Mouse (Mus musculus) bone marrow, adult 2 months (tissue): ENCODE results near the gene Tomm40. TPM values are rescaled to one million over a fixed set of nuclear protein-coding genes. Genes with fewer than 3 reads are reported as not detected.

Experiments used
- H3K27ac ChIP-seq: fragments of 200-500 bp; 2 replicates; pipeline ENCODE4 v1.5.1; 2012; ENCODE audit warnings: low read depth, mild to moderate bottlenecking, control low read depth, inconsistent platforms, low read length; ENCODE audit not compliant: control insufficient read depth, poor library complexity, insufficient read depth
- H3K4me1 ChIP-seq: fragments of 200-500 bp; 2 replicates; pipeline ENCODE4 v1.6.1; 2011; ENCODE audit warnings: low read length; ENCODE audit not compliant: control insufficient read depth, insufficient read depth
- H3K4me3 ChIP-seq: fragments of 200-500 bp; replicated peaks from 2 replicates; pipeline ENCODE3; 2011; ENCODE audit warnings: mild to moderate bottlenecking, low read depth, low read length, control low read depth; ENCODE audit not compliant: control insufficient read depth
- CTCF ChIP-seq: fragments of 200-500 bp; IDR thresholded peaks from 2 replicates; pipeline ENCODE4 v1.5.1; 2011; ENCODE audit warnings: low read length, control low read depth; ENCODE audit not compliant: control insufficient read depth, insufficient read depth
- POLR2A ChIP-seq: fragments of 200-500 bp; IDR thresholded peaks from 2 replicates; pipeline ENCODE4 v1.6.1; 2011; ENCODE audit warnings: low read depth, mild to moderate bottlenecking, control low read depth, low read length, borderline replicate concordance; ENCODE audit not compliant: control insufficient read depth
- WGBS: fragments of 180-500 bp; shearing (Covaris S2); methylation state at CpG from one replicate; pipeline ENCODE4 v1.1.7; 2018; 5-methylcytosine and 5-hydroxymethylcytosine counted together
- polyA plus RNA-seq: library from polyadenylated mRNA; stranded (reverse); fragments of >200 nt; gene quantifications from 2 replicates; pipeline ENCODE4 v1.2.4, GENCODE M21; 2011; ENCODE audit warnings: low replicate concordance; ENCODE audit not compliant: missing spikeins, insufficient read depth, insufficient read length

Tomm40 gene
- polyA plus RNA-seq, 1 experiment = 19.3 TPM

- TF ChIP-seq CTCF (no peak), POLR2A (no peak)
- H3K4me1 ChIP-seq = peaks cover 9% of the 10 kb centered on the region
- 89% methylated on average over 7 of the region's 7 CpGs for WGBS
- no peak overlapping the region for H3K27ac ChIP-seq
- H3K4me3 ChIP-seq = no peak overlapping the region
These were observed 10.0 kb downstream of the Tomm40 start for GRCm38 (mm10) chr7:19705271-19705670.

DNA sequence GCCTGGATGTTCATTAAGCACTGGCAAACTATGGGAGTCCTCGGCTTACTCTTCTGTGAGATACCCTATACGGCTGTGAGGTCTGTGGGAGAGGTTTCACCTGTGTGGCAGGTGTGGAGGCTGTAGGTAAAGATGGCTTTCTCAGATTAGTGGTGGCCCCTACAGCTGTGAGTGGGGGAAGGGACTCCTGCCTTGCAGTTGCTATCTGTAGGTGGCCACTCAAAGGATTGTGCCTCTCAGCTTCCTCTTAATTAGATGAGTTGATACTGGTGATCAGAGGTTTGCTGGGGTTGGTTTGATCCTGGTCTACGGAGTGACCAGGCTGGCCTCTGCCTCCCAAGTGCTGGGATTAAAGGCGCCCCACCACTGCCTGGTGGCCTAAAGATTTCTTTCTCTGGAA, 10.8 kb downstream of the Tomm40 start:
- no peak overlapping the region for H3K4me3 ChIP-seq
- peaks cover 8% of the 10 kb centered on the region for H3K4me1 ChIP-seq
- TF ChIP-seq POLR2A (no peak), CTCF (no peak)
- WGBS = 88% methylated on average over 4 of the region's 4 CpGs
- no peak overlapping the region for H3K27ac ChIP-seq

GRCm38 (mm10) chr7:19702859-19703555, 12.2 kb downstream of the Tomm40 start:
- no peak for TF ChIP-seq POLR2A
- TF ChIP-seq CTCF = no peak
- no peak overlapping the region for H3K4me3 ChIP-seq
- no peak overlapping the region for H3K27ac ChIP-seq
- H3K4me1 ChIP-seq = peaks cover 7% of the 10 kb centered on the region
- 93% methylated on average over 16 of the region's 16 CpGs for whole genome bisulfite sequencing

DNA sequence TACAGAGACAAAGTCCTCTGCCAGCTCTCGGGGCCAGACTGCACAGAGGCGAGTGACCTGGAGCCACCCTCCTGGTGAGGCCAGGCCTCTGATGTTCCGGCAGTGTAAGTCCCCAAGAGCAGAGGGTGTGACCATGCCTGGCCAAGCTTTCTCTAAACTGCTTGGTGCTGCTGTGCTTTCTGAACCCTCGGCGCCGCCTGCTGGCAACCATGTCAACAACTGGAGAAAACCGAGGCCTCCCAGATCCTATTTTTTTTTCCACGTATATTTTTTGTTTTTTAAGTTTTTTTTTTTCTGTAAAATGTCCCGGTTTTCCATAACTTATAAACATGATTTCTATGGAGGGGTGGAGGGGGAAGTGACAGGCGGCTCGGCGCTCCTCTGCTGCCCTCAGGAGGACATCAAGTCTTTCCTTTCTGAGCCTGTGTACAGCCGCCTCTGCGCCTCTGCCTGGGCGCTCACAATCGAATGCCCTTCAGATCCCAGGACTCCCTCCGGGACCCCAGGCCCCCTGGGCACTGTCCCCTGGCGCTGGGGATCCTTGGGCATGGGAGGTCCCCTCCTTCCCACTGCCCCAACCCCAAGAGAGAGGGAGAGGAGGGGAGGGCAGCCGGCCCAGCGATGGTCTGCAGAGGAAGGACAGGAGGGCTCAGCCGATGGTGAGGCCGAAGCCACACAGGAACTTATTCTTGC, 14.0 kb downstream of the Tomm40 start:
- peaks cover 7% of the 10 kb centered on the region for H3K4me1 ChIP-seq
- WGBS = 34% methylated on average over 22 of the region's 22 CpGs
- no peak overlapping the region for H3K4me3 ChIP-seq
- H3K27ac ChIP-seq = peak overlapping the region; percentile 43
- TF ChIP-seq CTCF (peak; percentile 62), POLR2A (no peak)

DNA sequence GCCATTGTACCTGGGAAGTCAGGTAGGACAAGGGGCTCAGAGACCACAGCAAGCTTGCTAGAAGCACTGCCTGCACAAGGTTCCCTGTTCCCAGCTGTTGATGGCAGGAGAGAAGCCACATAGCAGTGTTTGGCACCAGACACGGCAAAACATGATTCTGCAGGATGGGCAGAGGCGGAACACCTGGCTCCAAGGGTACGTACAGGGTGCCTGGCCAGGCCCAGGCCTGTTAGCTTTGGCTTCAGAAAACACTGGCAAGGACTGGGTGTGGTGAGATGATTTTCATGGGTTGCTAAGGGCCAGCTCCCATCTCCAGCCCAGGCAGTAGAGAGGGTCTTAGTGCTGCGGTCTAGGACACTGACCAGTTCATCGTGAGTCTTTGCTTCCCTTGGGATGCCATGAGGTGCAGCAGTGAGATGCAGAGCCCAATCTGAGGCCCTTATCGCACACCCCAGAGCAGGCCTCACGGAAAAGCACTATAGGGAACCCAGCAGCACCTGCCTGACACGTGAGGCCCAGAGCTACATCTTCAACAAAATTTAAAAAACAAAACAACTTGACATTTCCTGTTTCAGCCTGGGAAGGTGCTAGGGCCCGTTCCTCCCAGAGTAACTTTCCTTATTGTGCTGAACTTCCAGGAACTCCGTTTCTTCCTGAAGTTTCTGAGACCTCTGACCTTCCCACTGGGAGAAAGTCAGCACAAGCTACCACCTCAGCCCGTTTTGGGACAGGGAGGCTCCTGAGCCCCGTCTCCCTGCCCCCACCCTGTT, 14.8 kb downstream of the Tomm40 start:
- TF ChIP-seq POLR2A (no peak), CTCF (no peak)
- no peak overlapping the region for H3K4me3 ChIP-seq
- H3K27ac ChIP-seq = peak overlapping the region; percentile 40; the same call in 1 of the 2 replicates
- 58% methylated on average over 12 of the region's 12 CpGs for WGBS
- peaks cover 7% of the 10 kb centered on the region for H3K4me1 ChIP-seq

DNA sequence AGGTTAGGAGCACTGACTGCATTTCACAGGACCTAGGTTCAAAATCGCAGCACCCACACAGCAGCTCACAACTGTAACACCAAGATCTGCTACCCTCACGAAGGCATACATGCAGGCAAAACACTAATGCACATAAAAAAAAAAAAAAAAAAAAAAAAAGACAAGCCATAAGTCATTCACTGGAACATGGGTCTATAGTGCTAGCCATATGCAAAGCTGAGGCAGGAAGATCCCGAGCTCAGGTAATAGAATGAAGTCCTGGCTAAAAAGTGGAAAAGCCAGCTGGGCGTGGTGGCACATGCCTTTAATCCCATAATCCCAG, 15.4 kb downstream of the Tomm40 start:
- 38% methylated on average over 4 of the region's 4 CpGs for WGBS
- Histone ChIP-seq H3K4me1 (peaks cover 7% of the 10 kb centered on the region), H3K27ac (no peak overlapping the region), H3K4me3 (no peak overlapping the region)
- TF ChIP-seq POLR2A (no peak), CTCF (no peak)

GRCm38 (mm10) chr7:19698907-19699826, 16.1 kb downstream of the Tomm40 start, which contains the start of gene Apoe:
Gene Apoe, minus strand, starts transcription at chr7:19699188.
- Histone ChIP-seq H3K4me1 (peaks cover 7% of the 10 kb centered on the region), H3K4me3 (peak within 1 kb of the TSS; percentile 19), H3K27ac (peak within 1 kb of the TSS; percentile 73)
- 3% methylated on average over 20 of the region's 20 CpGs for WGBS
- no peak for TF ChIP-seq CTCF
- TF ChIP-seq POLR2A = no peak
